Mouse (Mus musculus) lung, adult 2 months (tissue): ENCODE measurements at regions not wholly inside any gene's neighbourhood (a gene's known extent, or its start where the extent isn't known, plus 50 kb on each side); places are given as distances from the start of the nearest gene placed in this dataset.

Experiments
- CTCF ChIP-seq: fragments of 200-500 bp; IDR thresholded peaks from 2 replicates; pipeline ENCODE4 v1.5.1; 2011; ENCODE audit warnings: mild to moderate bottlenecking, low read length, control low read depth; ENCODE audit not compliant: insufficient read depth
- POLR2A ChIP-seq: fragments of 200-500 bp; IDR thresholded peaks from 2 replicates; pipeline ENCODE4 v1.6.1; 2011; ENCODE audit warnings: low read depth, mild to moderate bottlenecking, control low read depth, low read length, borderline replicate concordance; ENCODE audit errors: extremely low read depth

GRCm38 (mm10) chr14:104661696-104662095 lies 139.3 kb upstream of the Rnf219 start:
- no peak for TF ChIP-seq POLR2A
- no peak for TF ChIP-seq CTCF
